Mouse (Mus musculus) spleen, adult 12 weeks (tissue): Measurements from ENCODE around the gene Tnrc18.

Source experiments
- DNase-seq: peaks from one replicate; pipeline ENCODE4 v3.0.0; 2022; ENCODE audit warnings: low spot score

The Tnrc18 gene

GRCm38 (mm10) chr5:142682529-142682928, 134.9 kb downstream of the Tnrc18 start:
- DNase-seq, result no peak

GRCm38 (mm10) chr5:142681911-142682310, 135.6 kb downstream of the Tnrc18 start:
- DNase-seq, result no peak

DNA sequence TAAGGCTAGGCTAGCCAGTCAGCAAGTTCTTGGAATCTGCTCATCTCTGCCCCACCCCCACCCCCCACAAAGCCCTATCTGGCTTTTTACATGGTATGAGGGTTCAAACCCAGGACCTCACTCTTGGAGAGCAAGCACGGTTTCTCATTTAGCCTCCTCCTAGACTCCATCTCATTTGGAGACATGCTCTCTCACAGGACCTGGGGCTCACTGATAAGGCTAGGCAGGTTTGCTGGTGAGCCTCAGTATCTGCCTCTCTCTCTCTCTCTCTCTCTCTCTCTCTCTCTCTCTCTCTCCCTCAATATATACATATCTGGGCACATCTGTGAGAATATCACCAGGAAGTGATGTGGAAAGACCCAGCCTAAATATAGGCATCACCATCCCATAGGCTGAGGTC, 138.4 kb downstream of the Tnrc18 start:
- DNase-seq, result no peak

DNA sequence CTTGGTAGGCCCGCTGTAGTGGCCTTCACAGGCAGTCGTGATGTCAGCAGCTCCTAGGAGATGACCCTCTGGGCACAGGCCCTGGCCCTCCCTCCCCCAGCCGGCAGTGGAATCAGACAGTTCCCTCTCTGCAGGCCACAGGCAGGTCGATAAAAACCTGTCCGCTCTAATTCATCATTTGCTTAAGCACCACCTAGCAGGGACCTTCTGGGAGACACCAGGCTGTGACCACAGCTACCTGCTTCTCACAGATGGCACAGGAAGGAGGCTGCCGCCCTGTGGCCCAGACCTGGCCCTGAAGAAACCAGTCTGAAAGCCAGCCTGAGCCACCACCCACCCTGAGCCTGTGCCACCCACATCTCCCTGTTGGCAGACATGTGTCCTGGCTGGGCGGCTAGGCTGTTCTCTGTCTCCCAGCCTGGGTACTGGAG, 139.3 kb downstream of the Tnrc18 start:
- no peak for DNase-seq
